Mouse (Mus musculus): ENCODE measurements around the gene Prpf19. TPM values are rescaled to one million over a fixed set of nuclear protein-coding genes. Genes with fewer than 3 reads are reported as not detected.

Prpf19 gene
- polyA plus RNA-seq, 1 experiment from 2014 or later: 42.2 TPM

GRCm38 (mm10) chr19:10869886-10870527, 25.0 kb upstream of the Prpf19 start, which contains the start of gene Tmem132a:
Gene Tmem132a (minus strand): TSS chr19:10869940.
- peak within 1 kb of the TSS; percentile 100 for H3K9ac ChIP-seq (replicated peaks)
- WGBS: 1% methylated on average over 8 of the region's 8 CpGs
- peak; percentile 30 for ATAC-seq (replicated peaks)

GRCm38 (mm10) chr19:10870676-10871075, 24.4 kb upstream of the Prpf19 start:
- no peak overlapping the region for H3K4me2 ChIP-seq (replicated peaks)
- H3K36me3 ChIP-seq: peaks cover 36% of the 10 kb centered on the region
- H3K4me1 ChIP-seq: peaks cover 28% of the 10 kb centered on the region
- no peaks in the 10 kb centered on the region for H3K27me3 ChIP-seq
- H3K4me3 ChIP-seq: no peak overlapping the region
- 82% methylated on average over 3 of the region's 3 CpGs for WGBS
- no peaks in the 10 kb centered on the region for H3K9me3 ChIP-seq
- H3K27ac ChIP-seq (replicated peaks): no peak overlapping the region
- ATAC-seq (replicated peaks): no peak
- no peak overlapping the region for H3K9ac ChIP-seq (replicated peaks)

More at GRCm38 (mm10) chr19:10869886-10870527, 25.0 kb upstream of the Prpf19 start, which contains the start of gene Tmem132a:
- no peaks in the 10 kb centered on the region for H3K27me3 ChIP-seq
- peak within 1 kb of the TSS; percentile 96 for H3K27ac ChIP-seq (replicated peaks)
- peaks cover 43% of the 10 kb centered on the region for H3K36me3 ChIP-seq
- peak within 1 kb of the TSS; percentile 85 for H3K4me2 ChIP-seq (replicated peaks)
- peak within 1 kb of the TSS; percentile 97 for H3K4me3 ChIP-seq
- no peaks in the 10 kb centered on the region for H3K9me3 ChIP-seq
- H3K4me1 ChIP-seq: peaks cover 28% of the 10 kb centered on the region

- no peak overlapping the region for H3K9ac ChIP-seq (replicated peaks)
- H3K27me3 ChIP-seq: no peaks in the 10 kb centered on the region
- 82% methylated on average over 14 of the region's 14 CpGs for whole genome bisulfite sequencing
- no peak overlapping the region for H3K4me2 ChIP-seq (replicated peaks)
- H3K36me3 ChIP-seq: peaks cover 31% of the 10 kb centered on the region
- no peak overlapping the region for H3K27ac ChIP-seq (replicated peaks)
- H3K4me3 ChIP-seq: no peak overlapping the region
- H3K4me1 ChIP-seq: peaks cover 28% of the 10 kb centered on the region
- no peak for ATAC-seq (replicated peaks)
- no peaks in the 10 kb centered on the region for H3K9me3 ChIP-seq
Measured at GRCm38 (mm10) chr19:10871328-10871961, 23.6 kb upstream of the Prpf19 start.

DNA sequence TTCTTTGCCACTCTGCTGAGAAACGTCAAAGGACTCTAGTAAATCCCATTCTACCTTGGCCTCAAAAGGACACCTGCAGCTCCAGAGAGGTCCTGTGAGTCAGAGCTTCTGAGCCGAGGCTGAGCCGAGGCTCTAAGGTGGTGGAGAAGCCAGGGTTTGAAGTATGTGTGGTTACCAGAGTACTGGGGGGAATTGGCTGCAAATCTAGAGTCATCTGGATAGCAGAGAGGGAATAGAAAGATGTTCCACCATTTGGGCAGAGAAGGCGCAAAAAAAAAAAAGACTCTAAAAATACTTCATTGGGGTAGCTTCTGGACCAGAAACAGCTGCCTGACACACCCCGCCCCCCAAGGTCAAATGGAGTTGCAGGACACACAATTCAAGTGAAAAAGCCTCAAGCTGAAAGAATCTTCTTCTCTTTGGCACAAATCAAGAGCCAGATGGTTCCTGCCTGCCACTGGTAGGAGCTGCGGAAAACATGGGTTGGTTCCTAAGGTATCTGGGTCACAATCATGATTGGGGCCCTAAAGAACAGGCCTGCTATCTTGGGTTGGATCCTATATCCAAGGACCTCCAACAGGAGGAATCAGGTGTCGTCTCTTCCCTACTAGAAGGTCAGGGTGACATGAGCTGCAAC, 16.7 kb upstream of the Prpf19 start:
- 86% methylated on average over 7 of the region's 7 CpGs for WGBS

GRCm38 (mm10) chr19:10880085-10880974, 14.7 kb upstream of the Prpf19 start:
- peaks cover 28% of the 10 kb centered on the region for H3K4me1 ChIP-seq
- peak; percentile 1; the same call in 1 of the 2 replicates for ATAC-seq (replicated peaks)
- no peaks in the 10 kb centered on the region for H3K27me3 ChIP-seq
- peak overlapping the region; percentile 93 for H3K4me2 ChIP-seq (replicated peaks)
- H3K9ac ChIP-seq (replicated peaks): peak overlapping the region; percentile 74; the same call in 1 of the 2 replicates
- no peaks in the 10 kb centered on the region; the same call in 1 of the 2 replicates for H3K9me3 ChIP-seq
- H3K4me3 ChIP-seq: peak overlapping the region; percentile 58
- WGBS: 29% methylated on average over 7 of the region's 7 CpGs
- no peaks in the 10 kb centered on the region for H3K36me3 ChIP-seq
- peak overlapping the region; percentile 99; the same call in 1 of the 2 replicates for H3K27ac ChIP-seq (replicated peaks)

More for the DNA sequence above, 16.7 kb upstream of the Prpf19 start:
- Histone ChIP-seq H3K27ac (replicated peaks) (no peak overlapping the region), H3K4me3 (no peak overlapping the region), H3K9ac (replicated peaks) (no peak overlapping the region), H3K9me3 (no peaks in the 10 kb centered on the region), H3K36me3 (peaks cover 10% of the 10 kb centered on the region), H3K27me3 (no peaks in the 10 kb centered on the region), H3K4me2 (replicated peaks) (no peak overlapping the region), H3K4me1 (peaks cover 28% of the 10 kb centered on the region)
- no peak for ATAC-seq (replicated peaks)

- under 1% methylated on average over 14 of the region's 14 CpGs for WGBS
- ATAC-seq (replicated peaks): no peak; the same call in 1 of the 2 replicates
- Histone ChIP-seq H3K36me3 (no peaks in the 10 kb centered on the region), H3K4me1 (peaks cover 28% of the 10 kb centered on the region), H3K4me3 (peak overlapping the region; percentile 58), H3K27ac (replicated peaks) (peak overlapping the region; percentile 99), H3K27me3 (no peaks in the 10 kb centered on the region), H3K9me3 (no peaks in the 10 kb centered on the region; the same call in 1 of the 2 replicates), H3K9ac (replicated peaks) (peak overlapping the region; percentile 74), H3K4me2 (replicated peaks) (peak overlapping the region; percentile 93)
Measured at GRCm38 (mm10) chr19:10880975-10881425, 14.0 kb upstream of the Prpf19 start.

GRCm38 (mm10) chr19:10881426-10882154, 13.4 kb upstream of the Prpf19 start, which contains the start of gene Tmem109:
Gene Tmem109 (minus strand): TSS chr19:10882001.
- Histone ChIP-seq H3K4me2 (replicated peaks) (peak within 1 kb of the TSS; percentile 93), H3K4me3 (peak within 1 kb of the TSS; percentile 58), H3K4me1 (peaks cover 28% of the 10 kb centered on the region), H3K36me3 (no peaks in the 10 kb centered on the region), H3K9me3 (no peaks in the 10 kb centered on the region; the same call in 1 of the 2 replicates), H3K27ac (replicated peaks) (peak within 1 kb of the TSS; percentile 99), H3K27me3 (no peaks in the 10 kb centered on the region), H3K9ac (replicated peaks) (peak within 1 kb of the TSS; percentile 74)
- under 1% methylated on average over 49 of the region's 49 CpGs for WGBS
- peak; percentile 95 for ATAC-seq (replicated peaks)

GRCm38 (mm10) chr19:10892201-10892600, 2.8 kb upstream of the Prpf19 start:
- H3K36me3 ChIP-seq: no peaks in the 10 kb centered on the region
- WGBS: 91% methylated on average over 3 of the region's 3 CpGs
- no peaks in the 10 kb centered on the region for H3K9me3 ChIP-seq
- H3K9ac ChIP-seq (replicated peaks): no peak overlapping the region
- no peak overlapping the region for H3K4me3 ChIP-seq
- H3K4me2 ChIP-seq (replicated peaks): no peak overlapping the region
- H3K27ac ChIP-seq (replicated peaks): no peak overlapping the region
- ATAC-seq (replicated peaks): no peak
- H3K27me3 ChIP-seq: no peaks in the 10 kb centered on the region
- peaks cover 16% of the 10 kb centered on the region for H3K4me1 ChIP-seq

DNA sequence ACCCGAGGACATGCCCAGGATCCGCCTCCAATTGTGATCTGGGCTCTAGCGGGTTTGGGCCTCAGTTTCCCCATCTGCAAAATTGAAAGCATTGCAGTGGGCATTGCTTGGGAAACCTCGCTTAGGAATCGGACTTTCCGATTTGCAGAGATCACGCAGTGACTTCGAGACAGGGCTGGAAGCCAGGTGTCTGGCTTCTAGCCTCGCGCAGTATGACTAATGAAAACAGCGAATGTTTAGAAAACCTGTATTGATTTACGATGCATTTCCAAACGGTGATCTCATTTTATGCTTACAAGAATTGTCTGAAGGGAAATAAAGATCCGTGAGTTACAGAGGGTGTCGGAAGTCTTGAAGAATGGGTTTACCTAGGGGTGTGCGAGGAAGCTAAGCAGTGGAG, 677 bp downstream of the Prpf19 start:
- Histone ChIP-seq H3K36me3 (peaks cover 31% of the 10 kb centered on the region), H3K4me2 (replicated peaks) (peak overlapping the region; percentile 80), H3K9me3 (no peaks in the 10 kb centered on the region), H3K27me3 (no peaks in the 10 kb centered on the region), H3K4me1 (peaks cover 19% of the 10 kb centered on the region), H3K27ac (replicated peaks) (peak overlapping the region; percentile 92), H3K4me3 (peak overlapping the region; percentile 73), H3K9ac (replicated peaks) (peak overlapping the region; percentile 89)
- 2% methylated on average over 16 of the region's 16 CpGs for WGBS
- ATAC-seq (replicated peaks): no peak

DNA sequence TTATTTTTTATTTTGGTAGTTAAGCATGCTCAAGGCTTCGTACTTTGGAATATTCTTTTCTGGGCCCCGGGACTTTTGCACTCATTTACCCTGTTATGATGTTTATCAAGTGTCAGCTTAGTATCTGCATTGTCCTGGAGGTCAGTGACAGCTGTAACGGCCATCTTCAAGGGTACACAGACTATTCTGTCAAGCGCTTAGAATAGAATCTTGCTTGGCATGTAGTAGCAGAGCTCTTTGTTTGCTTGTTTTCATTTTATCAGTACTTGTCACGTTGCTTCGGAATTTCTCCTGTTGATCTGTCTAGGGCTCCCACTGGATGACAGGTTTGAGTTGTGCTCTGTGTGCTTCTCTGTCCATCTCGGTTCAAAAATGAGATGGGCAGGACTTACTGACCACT, 1.8 kb downstream of the Prpf19 start:
- 87% methylated on average over 7 of the region's 7 CpGs for WGBS
- Histone ChIP-seq H3K4me3 (peak overlapping the region; percentile 73), H3K27me3 (no peaks in the 10 kb centered on the region), H3K36me3 (peaks cover 42% of the 10 kb centered on the region), H3K4me1 (peaks cover 19% of the 10 kb centered on the region), H3K4me2 (replicated peaks) (peak overlapping the region; percentile 80), H3K27ac (replicated peaks) (no peak overlapping the region), H3K9me3 (no peaks in the 10 kb centered on the region), H3K9ac (replicated peaks) (peak overlapping the region; percentile 89)
- no peak for ATAC-seq (replicated peaks)

DNA sequence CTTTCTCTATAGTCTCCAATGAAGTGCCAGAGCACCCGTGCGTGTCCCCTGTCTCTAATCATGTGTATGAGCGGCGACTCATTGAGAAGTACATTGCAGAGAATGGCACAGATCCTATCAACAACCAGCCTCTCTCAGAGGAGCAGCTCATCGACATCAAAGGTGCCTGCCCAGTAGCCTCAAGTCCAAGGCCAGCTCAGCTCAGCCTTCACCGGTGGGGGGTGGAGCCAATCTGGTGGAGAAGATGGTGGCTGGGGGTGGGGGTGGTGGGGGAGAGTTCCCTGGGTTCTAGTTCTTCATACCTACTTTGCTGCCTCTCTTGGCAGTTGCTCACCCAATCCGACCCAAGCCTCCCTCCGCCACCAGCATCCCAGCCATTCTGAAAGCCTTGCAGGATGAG, 2.5 kb downstream of the Prpf19 start:
- WGBS: 93% methylated on average over 8 of the region's 8 CpGs
- H3K9me3 ChIP-seq: no peaks in the 10 kb centered on the region
- no peak overlapping the region for H3K4me3 ChIP-seq
- peaks cover 19% of the 10 kb centered on the region for H3K4me1 ChIP-seq
- peaks cover 49% of the 10 kb centered on the region for H3K36me3 ChIP-seq
- H3K4me2 ChIP-seq (replicated peaks): no peak overlapping the region
- no peak for ATAC-seq (replicated peaks)
- no peak overlapping the region for H3K27ac ChIP-seq (replicated peaks)
- H3K27me3 ChIP-seq: no peaks in the 10 kb centered on the region
- H3K9ac ChIP-seq (replicated peaks): no peak overlapping the region

Data from forebrain, embryonic 15.5 days (tissue).